Mouse (Mus musculus): ENCODE results near the gene Tom1l1.

DNA sequence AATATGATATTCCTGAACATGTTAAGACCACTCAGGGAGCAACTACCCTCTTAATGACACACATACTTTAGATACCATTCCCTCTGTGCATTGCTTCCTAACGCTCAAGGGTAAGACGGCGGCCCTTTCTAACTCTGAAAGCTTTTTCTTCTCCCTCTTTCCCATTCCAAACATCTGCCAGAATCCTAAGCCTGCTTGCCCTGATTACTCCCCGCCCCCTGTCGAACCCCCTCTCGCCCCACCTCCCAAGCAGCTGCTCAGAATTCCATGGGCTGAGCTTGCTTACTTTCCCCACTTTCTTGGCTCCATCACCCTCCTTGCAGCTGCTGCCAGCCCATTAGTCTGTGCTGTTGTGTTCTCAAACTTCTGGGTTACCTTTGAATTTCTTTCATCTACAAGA is 23.0 kb downstream of the Tom1l1 start:
- no peak for TF ChIP-seq CTCF (conservative IDR thresholded peaks at IDR 0.05 in 1 of 2, IDR thresholded peaks at IDR 0.05 in 1 of 2; ENCODE audit: low read depth in 2 of 2, low read length in 2 of 2)
- no peak for TF ChIP-seq IRF4 (IDR thresholded peaks at IDR 0.05; ENCODE audit: low read depth, low read length)
- TF ChIP-seq RAD21 (IDR thresholded peaks at IDR 0.05; ENCODE audit: low read depth, low read length): no peak
- no peak for TF ChIP-seq EP300 (IDR thresholded peaks at IDR 0.05; ENCODE audit: low read length)
- no peak for TF ChIP-seq KAT2A (IDR thresholded peaks at IDR 0.05; ENCODE audit: insufficient replicate concordance, low read length)
- TF ChIP-seq POLR2A (IDR thresholded peaks at IDR 0.05; ENCODE audit: low read depth, low read length): no peak
- TF ChIP-seq MXI1 (IDR thresholded peaks at IDR 0.05; ENCODE audit: low read depth, low read length): no peak
- TF ChIP-seq NELFE (IDR thresholded peaks at IDR 0.05; ENCODE audit: low read depth, low read length): no peak
- no peak for TF ChIP-seq MAZ (IDR thresholded peaks at IDR 0.05; ENCODE audit: low read depth, low read length)
- TF ChIP-seq MEF2A (IDR thresholded peaks at IDR 0.05; ENCODE audit: borderline replicate concordance, low read depth, low read length): no peak
- TF ChIP-seq ELF1 (IDR thresholded peaks at IDR 0.05; ENCODE audit: low read depth, low read length): no peak
- TF ChIP-seq TBP (conservative IDR thresholded peaks at IDR 0.05; ENCODE audit: low read depth, low read length): no peak
- TF ChIP-seq GABPA (IDR thresholded peaks at IDR 0.05; ENCODE audit: insufficient replicate concordance, low read depth, low read length): no peak

Measured in CH12.LX (cell line).